Mouse (Mus musculus) stomach, postnatal 0 days (tissue): ENCODE results near the gene 6330409D20Rik. TPM values are rescaled to one million over a fixed set of nuclear protein-coding genes. Genes with fewer than 3 reads are reported as not detected.
A peak's percentile ranks its signal among the peaks of the same experiment; 100 is the strongest.

Experiments
- ATAC-seq: fragments of 200-750 bp; cut with Nextera tagmentation; 2 replicates; pipeline ENCODE4 v1.8.0; 2017; ENCODE audit not compliant: low FRiP score, low TSS enrichment
- DNase-seq: peaks from one replicate; pipeline ENCODE4 v3.0.0-alpha.2; 2016; ENCODE audit warnings: low spot score
- H3K27ac ChIP-seq: fragments of 300-500 bp; sonication (generic); replicated peaks from 2 replicates; pipeline ENCODE4 v1.5.1; 2014; ENCODE audit warnings: mild to moderate bottlenecking, control low read depth
- H3K27me3 ChIP-seq: fragments of 300-500 bp; sonication (generic); 2 replicates; pipeline ENCODE4 v1.6.1; 2014; ENCODE audit warnings: low read length; ENCODE audit not compliant: control insufficient read depth, insufficient read depth
- H3K36me3 ChIP-seq: fragments of 300-500 bp; sonication (generic); 2 replicates; pipeline ENCODE4 v1.6.1; 2014; ENCODE audit warnings: low read length, mixed read lengths; ENCODE audit not compliant: control insufficient read depth, insufficient read depth
- H3K4me1 ChIP-seq: fragments of 300-500 bp; sonication (generic); replicated peaks from 2 replicates; pipeline ENCODE4 v1.6.1; 2014; ENCODE audit warnings: antibody characterized with exemption; ENCODE audit not compliant: control insufficient read depth, insufficient read depth
- H3K4me2 ChIP-seq: fragments of 300-500 bp; sonication (generic); replicated peaks from 2 replicates; pipeline ENCODE4 v1.6.1; 2014; ENCODE audit warnings: low read depth, mild to moderate bottlenecking, control low read depth, moderate library complexity
- H3K4me3 ChIP-seq: fragments of 300-500 bp; sonication (generic); 2 replicates; pipeline ENCODE4 v1.5.1; 2014; ENCODE audit warnings: low read depth, low read length, control low read depth
- H3K9ac ChIP-seq: fragments of 300-500 bp; sonication (generic); 2 replicates; pipeline ENCODE4 v1.6.1; 2014; ENCODE audit warnings: mild to moderate bottlenecking, low read length, control low read depth, mixed read lengths
- H3K9me3 ChIP-seq: fragments of 300-500 bp; sonication (generic); 2 replicates; pipeline ENCODE4 v1.6.1; 2016; ENCODE audit warnings: low read length; ENCODE audit not compliant: control insufficient read depth
- CTCF ChIP-seq: IDR thresholded peaks from 2 replicates; pipeline ENCODE4 v1.5.1; 2016; ENCODE audit warnings: antibody characterized with exemption, low read depth, mild to moderate bottlenecking, moderate library complexity
- EP300 ChIP-seq: optimal IDR thresholded peaks from 2 replicates; pipeline ENCODE3; 2016; ENCODE audit warnings: antibody characterized with exemption
- WGBS: fragments of 180-500 bp; shearing (Covaris S2); extraction: QIAGEN DNeasy Blood & Tissue Kit; methylation state at CpG from one replicate; pipeline ENCODE4 v1.1.7; 2014; 5-methylcytosine and 5-hydroxymethylcytosine counted together
- polyA plus RNA-seq: library from polyadenylated mRNA; unstranded; fragments of >200 nt; fragmentation: Nextera tagmentation; extraction: Ambion mirVana; gene quantifications from 2 replicates; pipeline ENCODE4 v1.2.1, GENCODE M21; 2015

6330409D20Rik gene
- polyA plus RNA-seq, 1 experiment from 2014 or later, result not detected

DNA sequence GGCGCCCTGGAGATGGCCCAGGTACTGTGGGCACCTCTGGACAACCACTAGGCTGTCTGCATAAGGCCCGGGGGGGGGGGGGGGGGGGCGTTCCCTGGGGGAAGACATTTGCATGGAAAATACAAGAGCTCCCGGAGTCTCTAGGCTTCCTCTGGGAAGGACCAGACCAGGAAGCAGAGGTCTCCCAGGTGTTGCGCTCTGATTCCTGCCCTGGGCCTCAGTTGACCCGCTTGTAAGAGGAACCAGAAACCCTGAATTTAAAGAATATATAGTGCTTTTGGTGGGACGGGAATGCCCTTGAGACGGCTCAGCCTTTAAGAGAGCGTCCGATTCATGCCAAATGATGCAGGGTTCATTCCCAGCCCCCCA lies 10.8 kb upstream of the 6330409D20Rik start:
- Histone ChIP-seq H3K27me3 (no peaks in the 10 kb centered on the region), H3K9ac (0 out of 2 replicates have a peak overlapping the region, but pooled peaks have one; percentile 18), H3K4me2 (peak overlapping the region; percentile 58), H3K9me3 (no peaks in the 10 kb centered on the region), H3K36me3 (peaks cover 5% of the 10 kb centered on the region; the same call in 1 of the 2 replicates), H3K4me1 (no peaks in the 10 kb centered on the region), H3K27ac (0 out of 2 replicates have a peak overlapping the region, but pooled peaks have one; percentile 3), H3K4me3 (peak overlapping the region; percentile 29)
- no peak for ATAC-seq
- no peak for TF ChIP-seq CTCF
- no peak for TF ChIP-seq EP300
- no peak for DNase-seq
- 33% methylated on average over 8 of the region's 10 CpGs for WGBS

DNA sequence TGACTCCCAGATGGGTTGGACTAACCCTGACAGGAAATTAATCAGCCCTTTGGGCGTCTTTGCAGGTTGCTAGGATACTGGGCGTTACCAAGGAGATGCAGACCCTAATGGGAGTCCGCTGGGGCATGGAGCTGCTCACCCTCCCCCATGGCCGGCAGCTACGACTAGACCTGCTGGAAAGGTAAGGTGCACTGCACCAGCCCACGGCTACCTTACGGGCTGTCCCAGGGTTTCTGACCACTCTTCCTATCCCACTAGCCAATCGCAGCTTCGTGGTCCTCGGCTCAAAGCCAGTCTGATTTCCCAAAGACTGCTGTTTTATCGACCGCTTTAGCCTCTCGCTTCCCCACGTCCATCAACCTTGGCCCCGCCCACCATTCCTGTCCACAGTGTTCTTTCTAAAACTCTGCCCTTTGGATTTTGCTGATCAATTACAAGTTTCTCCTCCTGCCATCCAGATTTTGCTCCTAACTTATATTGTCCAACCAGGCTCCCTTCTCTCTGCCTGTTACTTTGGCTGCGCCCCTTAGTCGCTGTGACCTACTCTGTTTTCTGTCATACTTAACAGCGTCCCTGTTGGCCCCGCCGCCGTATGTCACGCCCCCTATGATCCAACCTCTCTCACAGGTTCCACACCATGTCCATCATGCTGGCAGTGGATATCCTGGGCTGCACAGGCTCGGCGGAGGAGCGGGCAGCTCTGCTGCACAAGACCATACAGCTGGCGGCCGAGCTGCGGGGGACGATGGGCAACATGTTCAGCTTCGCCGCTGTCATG lies 10.3 kb upstream of the 6330409D20Rik start:
- Histone ChIP-seq H3K27ac (0 out of 2 replicates have a peak overlapping the region, but pooled peaks have one; percentile 3), H3K9ac (0 out of 2 replicates have a peak overlapping the region, but pooled peaks have one; percentile 18), H3K4me2 (peak overlapping the region; percentile 58), H3K4me3 (peak overlapping the region; percentile 29), H3K36me3 (peaks cover 5% of the 10 kb centered on the region; the same call in 1 of the 2 replicates), H3K9me3 (no peaks in the 10 kb centered on the region), H3K4me1 (no peaks in the 10 kb centered on the region), H3K27me3 (no peaks in the 10 kb centered on the region)
- ATAC-seq, result peak; percentile 90
- TF ChIP-seq CTCF (peak; percentile 13; the same call in 1 of the 2 replicates), EP300 (no peak)
- WGBS, result 20% methylated on average over 31 of the region's 31 CpGs
- DNase-seq, result peak; percentile 87

GRCm38 (mm10) chr2:32750199-32750598 lies 9.4 kb upstream of the 6330409D20Rik start:
- peaks cover 5% of the 10 kb centered on the region; the same call in 1 of the 2 replicates for H3K36me3 ChIP-seq
- H3K4me3 ChIP-seq, result no peak overlapping the region
- H3K9me3 ChIP-seq, result no peaks in the 10 kb centered on the region
- 71% methylated on average over 7 of the region's 7 CpGs for WGBS
- H3K9ac ChIP-seq, result no peak overlapping the region
- no peaks in the 10 kb centered on the region for H3K4me1 ChIP-seq
- no peak overlapping the region for H3K27ac ChIP-seq
- ATAC-seq, result no peak
- DNase-seq, result no peak
- TF ChIP-seq EP300 (no peak), CTCF (peak; percentile 37)
- H3K4me2 ChIP-seq, result no peak overlapping the region
- no peaks in the 10 kb centered on the region for H3K27me3 ChIP-seq

DNA sequence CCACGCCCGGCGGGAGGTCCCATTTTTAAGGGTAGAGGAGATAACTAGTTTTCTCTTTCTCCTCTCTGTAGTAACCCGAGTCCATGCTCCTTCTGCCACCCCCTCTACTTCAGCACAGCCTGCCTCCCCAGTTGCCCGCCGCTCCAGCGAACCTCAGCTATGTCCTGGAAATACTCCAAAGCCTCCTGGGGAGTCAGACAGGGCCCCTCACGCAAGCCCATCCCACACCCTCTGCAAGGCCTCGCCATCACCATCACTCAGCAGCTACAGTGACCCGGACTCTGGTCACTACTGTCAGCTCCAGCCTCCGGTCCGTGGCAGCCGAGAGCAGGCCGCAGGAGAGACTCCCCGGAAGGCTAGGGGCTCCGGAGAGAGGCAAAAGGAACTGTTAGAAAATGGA lies 8.3 kb upstream of the 6330409D20Rik start:
- TF ChIP-seq CTCF (no peak), EP300 (no peak)
- ATAC-seq (no peak), DNase-seq (no peak)
- Histone ChIP-seq H3K9ac (no peak overlapping the region), H3K4me3 (no peak overlapping the region), H3K27ac (no peak overlapping the region), H3K36me3 (peaks cover 5% of the 10 kb centered on the region; the same call in 1 of the 2 replicates), H3K27me3 (no peaks in the 10 kb centered on the region), H3K4me2 (no peak overlapping the region), H3K4me1 (no peaks in the 10 kb centered on the region), H3K9me3 (no peaks in the 10 kb centered on the region)
- 92% methylated on average over 16 of the region's 16 CpGs for WGBS

DNA sequence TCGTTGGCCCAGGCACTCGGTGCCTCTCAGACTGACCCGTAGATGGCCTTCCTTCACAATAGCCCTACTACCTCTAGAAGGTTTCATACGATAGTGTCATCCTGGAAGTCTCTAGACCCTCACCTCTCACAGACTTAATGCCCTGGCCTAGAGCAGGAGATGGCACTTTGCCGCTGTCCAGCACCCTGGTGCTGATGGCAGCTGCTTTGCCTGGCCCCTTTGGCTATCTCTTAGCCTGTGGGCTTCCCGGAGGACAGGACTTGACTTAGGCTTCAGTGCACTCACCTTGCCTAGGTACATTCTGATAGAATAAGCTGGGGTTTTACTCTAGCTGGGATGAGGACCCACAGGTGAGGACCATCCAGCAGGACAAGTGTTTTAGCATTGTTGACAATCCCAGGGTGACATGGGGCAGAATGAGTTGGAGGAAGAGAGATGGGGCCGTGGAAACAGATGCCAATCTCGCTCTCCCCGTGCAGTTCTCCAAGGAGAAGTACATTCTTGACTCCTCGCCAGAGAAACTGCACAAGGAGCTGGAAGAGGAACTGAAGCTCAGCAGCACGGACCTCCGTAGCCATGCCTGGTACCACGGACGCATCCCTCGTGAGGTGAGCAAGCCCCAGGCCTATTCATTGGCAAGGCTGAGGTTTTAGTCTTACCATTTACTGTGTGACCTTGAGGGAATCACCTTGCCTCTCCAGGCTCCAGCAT lies 3.6 kb upstream of the 6330409D20Rik start:
- Histone ChIP-seq H3K9me3 (no peaks in the 10 kb centered on the region), H3K4me2 (no peak overlapping the region), H3K4me3 (no peak overlapping the region), H3K36me3 (no peaks in the 10 kb centered on the region), H3K4me1 (peaks cover 6% of the 10 kb centered on the region; the same call in 1 of the 2 replicates), H3K27ac (no peak overlapping the region), H3K27me3 (peaks cover 8% of the 10 kb centered on the region; the same call in 1 of the 2 replicates), H3K9ac (no peak overlapping the region)
- DNase-seq (no peak), ATAC-seq (no peak)
- no peak for TF ChIP-seq CTCF
- TF ChIP-seq EP300, result no peak
- 67% methylated on average over 15 of the region's 15 CpGs for WGBS
